Mouse (Mus musculus) CD4-positive, CD25-positive, alpha-beta regulatory T cell, adult 4 months (primary cell): Measurements from ENCODE around the gene Gas7. TPM values are rescaled to one million over a fixed set of nuclear protein-coding genes. Genes with fewer than 3 reads are reported as not detected.

Source experiments
- ATAC-seq: one replicate; pipeline ENCODE4 v1.8.0; 2017
- polyA plus RNA-seq, 2 experiments: library from polyadenylated mRNA; unstranded; fragments of 100-300 nt; shearing (Covaris generic); gene quantifications; one replicate each; pipeline ENCODE4 v1.2.1; 2017

Gene Gas7
- polyA plus RNA-seq, 2 experiments from 2014 or later, result 0.12 to 0.85 TPM

GRCm38 (mm10) chr11:67489647-67490175 is 34.5 kb downstream of the Gas7 start:
- ATAC-seq, result no peak

DNA sequence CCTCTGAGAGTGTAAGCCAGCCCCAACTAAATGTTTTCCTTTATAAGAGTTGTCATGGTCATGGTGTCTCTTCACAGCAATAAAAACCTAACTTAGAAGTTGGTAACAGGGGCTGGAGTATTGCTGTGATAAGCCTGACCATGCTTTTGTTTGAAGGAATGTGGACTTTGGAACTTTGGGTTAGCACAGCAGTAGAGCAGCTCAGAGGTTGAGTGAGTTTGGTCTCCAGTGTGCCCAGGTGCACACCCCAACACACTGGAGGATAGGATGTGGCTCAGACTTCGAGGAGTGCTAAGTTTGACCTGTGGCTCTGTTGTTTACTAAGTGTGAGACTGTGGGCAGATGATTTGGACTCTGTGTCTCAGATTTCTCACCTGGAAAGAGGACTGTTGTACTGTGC is 41.6 kb downstream of the Gas7 start:
- no peak for ATAC-seq

GRCm38 (mm10) chr11:67500115-67500514 is 44.9 kb downstream of the Gas7 start:
- ATAC-seq, result no peak

DNA sequence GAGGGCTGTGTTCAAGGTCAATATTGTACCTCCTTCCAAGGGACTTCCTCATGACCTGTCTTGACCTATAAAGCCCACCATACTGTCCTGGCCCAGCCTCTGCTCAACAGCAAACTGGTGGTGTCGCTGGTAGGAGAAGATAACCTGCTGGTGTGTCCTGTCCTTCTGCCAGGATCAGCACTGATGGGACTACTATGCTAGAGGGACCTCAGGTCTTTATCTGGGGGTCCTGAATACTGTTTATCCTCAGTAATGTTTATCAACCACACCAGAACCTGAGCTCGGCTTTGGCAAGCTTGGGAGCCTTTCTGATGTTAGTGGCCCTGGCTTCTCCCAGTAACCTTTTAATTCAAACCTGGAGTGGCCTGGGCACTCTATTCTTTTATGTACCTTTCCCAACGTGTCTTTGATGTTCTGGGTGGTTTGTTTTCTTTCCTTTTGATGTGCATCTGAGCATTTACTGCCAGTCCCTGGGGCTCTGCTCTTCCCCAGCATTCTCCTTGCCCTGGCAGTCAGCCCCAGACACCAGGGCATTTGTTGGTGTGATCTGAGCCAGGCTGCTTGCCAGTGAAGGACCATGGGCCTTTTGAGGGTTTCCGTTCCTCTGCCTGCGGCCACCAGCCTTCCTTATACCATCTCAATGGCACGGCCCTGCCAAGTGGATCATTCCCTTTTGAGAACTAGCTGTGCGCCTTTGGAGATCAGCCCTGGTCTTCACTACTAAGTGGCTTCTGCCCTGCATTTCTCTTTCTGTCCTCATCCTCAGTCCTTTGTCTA is 46.4 kb downstream of the Gas7 start:
- ATAC-seq, result no peak

GRCm38 (mm10) chr11:67509219-67509876 is 54.1 kb downstream of the Gas7 start:
- ATAC-seq, result no peak

DNA sequence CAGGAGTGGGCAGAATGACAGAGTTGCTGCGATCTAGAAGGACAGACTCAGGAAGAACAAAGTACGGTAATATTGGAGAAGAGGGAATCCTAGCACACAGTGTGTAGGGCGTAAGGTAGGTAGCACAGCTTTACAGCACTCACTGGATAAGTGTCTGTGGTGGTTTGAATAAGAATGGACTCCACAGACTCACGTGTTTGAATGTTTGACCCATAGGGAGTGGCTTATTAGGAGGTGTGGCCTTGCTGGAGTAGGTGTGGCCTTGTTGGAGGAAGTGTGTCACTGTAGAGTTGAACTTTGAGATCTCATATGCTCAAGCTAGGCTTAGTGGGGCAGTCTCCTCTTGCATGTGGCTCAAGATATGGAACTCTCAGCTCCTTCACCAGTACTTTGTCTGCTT is 55.6 kb downstream of the Gas7 start:
- no peak for ATAC-seq

DNA sequence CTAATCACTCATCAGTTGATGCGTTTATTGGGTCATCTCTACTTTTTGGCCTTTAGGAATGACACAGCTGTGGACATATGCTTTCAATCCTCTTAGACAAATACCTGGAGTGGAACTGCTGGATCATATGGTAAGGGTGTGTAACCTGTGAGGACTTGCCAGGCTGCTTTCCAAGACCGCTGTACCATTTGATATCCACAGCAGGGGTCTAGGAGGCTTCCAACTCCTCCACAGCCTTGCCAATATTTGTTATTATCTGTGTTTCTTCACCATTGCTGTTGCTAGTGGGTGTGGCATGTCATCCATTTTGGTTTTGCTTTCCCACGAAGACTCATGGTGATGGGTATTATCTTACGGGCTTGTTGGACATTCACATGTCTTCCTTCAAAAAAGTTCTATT is 57.8 kb downstream of the Gas7 start:
- ATAC-seq, result no peak

GRCm38 (mm10) chr11:67514401-67514800 is 59.2 kb downstream of the Gas7 start:
- no peak for ATAC-seq

DNA sequence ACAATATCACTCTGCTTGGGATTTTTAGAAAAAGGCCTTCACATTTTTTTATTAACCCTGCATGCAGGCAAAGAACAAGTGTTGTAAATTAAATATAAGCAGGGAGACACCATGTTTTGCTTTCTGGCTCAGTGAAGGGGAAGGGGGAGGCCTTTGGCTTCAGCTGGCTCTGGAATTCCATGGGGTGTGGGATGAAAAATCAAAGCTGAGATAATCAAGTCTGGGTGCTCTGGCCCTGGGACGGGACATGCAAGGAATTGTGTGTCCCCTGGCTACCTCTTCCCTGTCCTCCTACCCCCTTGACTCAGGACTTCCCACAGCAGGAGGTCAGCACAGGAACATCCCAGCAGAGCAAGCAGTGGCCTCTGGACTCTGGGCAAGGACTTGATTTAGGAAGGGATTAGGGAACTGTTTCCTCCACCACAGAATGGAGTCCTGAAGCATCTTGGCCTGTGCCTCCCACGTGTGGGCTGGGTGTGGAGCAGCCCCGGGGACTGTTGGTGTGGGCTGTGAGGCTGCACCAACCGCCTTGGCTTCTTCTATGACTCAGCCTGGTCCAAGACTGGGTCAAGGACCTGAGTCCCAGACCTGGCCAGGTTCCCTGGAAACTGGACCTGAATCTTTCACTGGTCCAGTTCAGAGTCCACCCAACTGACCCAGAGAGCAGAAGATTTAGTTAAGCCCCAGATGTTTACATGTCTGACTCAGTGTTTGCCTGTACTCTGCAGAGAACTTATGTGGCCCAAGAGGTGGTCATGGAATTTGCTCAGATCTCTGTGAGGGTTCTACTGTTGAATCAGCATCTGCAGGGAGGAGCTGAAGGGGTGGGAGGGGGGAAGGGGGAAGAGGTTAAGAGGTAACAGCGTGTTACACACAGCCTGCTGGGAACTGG is 60.0 kb downstream of the Gas7 start:
- ATAC-seq, result no peak

- ATAC-seq, result no peak
Measured at GRCm38 (mm10) chr11:67515912-67516305, 60.7 kb downstream of the Gas7 start.

DNA sequence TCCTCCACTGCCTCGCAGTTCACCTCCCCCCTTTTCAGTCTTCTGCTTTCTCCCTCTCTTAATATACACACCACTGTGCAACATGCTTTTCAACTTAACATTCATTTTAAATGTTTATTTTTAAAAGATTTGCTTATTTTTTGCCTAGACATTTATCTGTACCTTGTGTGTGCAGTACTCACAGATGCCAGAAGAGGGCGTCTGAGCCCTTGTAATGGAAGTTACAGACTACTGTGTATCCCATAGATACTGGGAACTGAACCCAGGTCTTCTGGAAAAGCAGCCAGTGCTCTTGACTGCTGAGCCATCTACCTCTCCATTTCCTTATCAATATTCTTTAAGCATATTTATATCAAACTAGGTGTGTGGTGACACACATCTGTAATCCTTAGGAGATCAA is 62.5 kb downstream of the Gas7 start:
- no peak for ATAC-seq

DNA sequence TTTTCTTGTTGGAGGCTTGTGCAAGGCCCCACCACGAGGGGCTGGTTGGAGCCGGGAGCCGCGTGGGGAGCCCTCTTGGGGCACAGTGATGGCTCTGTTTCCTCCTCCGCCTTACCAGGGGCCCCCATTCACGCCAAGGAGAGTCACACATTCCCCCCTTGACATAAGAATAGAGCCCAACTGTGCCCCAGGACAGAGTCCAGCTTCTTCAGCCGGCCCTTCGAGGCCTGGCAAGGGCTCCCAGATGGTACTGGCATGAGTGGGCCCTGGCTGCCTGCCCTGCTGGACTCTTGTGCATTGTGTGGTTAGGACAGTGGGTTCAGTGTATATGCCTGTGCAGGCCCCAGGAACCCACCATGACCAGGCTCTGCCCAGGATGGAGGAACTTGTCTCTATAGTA is 63.7 kb downstream of the Gas7 start:
- ATAC-seq, result no peak

DNA sequence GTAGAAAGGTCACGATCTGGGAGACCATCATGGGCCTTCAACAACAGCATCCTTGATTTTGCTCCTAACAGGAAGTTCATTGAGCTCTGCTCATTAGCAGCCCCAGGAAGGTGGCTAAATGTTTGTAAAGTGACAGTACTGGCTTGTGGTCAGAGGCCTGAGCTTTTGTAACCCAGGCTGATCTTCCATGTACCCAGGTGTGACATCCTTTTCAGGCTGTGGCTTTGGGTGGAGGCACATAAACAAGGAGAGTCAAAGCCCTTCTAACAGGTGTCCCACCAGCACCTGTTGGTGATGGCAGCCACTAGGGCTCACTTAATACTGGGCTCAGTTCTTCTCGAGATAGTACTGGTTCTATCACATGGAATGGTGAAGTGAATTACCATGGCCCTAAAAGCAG is 67.4 kb downstream of the Gas7 start:
- no peak for ATAC-seq

GRCm38 (mm10) chr11:67523806-67524205 is 68.6 kb downstream of the Gas7 start:
- no peak for ATAC-seq

DNA sequence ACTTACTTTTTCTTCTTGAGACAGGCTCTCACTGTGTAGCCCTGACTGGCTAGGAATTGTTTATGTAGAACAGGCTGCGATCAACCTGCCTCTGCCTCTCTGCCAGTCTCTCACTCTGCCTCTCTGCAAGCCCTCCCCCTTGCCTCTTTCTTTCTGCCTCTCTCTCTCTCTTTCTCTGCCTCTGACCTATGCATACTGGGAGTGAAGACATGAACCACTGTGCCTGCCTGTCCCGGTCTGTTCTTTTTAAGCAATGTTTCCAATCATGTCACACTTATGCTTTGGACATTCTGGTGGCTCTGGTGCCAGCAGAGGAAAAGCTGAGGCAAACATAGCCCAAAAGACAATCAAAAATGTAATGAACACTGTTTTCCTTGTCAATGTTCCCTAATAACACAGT is 69.5 kb downstream of the Gas7 start:
- no peak for ATAC-seq

- ATAC-seq, result no peak
Measured at GRCm38 (mm10) chr11:67525841-67526240, 70.6 kb downstream of the Gas7 start.

DNA sequence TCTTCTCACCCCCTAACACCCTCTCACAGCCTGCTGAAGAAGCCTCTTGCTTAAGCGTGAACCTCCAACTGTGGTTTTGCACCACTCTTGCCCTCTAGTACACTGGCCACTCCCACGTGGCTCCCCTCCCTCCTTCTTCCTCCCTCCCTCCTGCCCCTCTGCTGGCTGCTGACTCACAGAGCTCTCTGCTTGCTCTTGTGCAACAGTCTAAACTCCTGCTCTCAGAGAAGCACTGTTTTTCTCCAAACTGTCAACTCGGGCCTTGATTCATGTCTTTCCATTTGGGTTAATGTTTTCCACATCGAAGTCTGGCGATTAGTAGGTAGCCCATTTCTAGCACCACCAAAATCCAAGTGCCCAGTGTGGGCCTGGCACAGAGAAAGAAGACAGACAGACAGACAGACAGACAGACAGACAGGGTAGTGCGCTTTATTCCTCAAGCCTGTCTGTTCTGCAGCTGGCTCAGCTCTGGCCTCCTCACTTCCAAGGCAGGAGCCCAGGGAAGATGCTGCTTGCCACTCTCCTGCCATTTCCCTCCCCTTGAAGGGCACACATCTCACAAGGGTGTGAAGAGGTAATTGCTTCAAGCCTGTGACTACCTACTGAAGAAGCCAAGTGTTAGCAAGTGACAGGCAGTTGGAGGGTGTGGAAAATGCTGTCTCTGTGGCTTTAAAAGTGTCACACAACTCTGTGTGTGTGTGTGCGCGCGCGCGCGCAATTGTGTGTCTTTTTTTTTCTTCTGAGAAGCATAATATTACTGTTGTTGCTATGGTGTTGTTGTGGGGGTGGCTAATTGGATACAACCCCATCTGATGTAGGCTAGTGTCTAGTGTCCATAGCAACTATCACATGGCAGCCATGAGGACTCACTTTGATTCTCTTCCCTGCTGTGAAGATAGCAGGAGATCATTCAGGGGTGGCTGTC is 71.6 kb downstream of the Gas7 start:
- no peak for ATAC-seq

GRCm38 (mm10) chr11:67531286-67531685 is 76.0 kb downstream of the Gas7 start:
- ATAC-seq, result no peak

DNA sequence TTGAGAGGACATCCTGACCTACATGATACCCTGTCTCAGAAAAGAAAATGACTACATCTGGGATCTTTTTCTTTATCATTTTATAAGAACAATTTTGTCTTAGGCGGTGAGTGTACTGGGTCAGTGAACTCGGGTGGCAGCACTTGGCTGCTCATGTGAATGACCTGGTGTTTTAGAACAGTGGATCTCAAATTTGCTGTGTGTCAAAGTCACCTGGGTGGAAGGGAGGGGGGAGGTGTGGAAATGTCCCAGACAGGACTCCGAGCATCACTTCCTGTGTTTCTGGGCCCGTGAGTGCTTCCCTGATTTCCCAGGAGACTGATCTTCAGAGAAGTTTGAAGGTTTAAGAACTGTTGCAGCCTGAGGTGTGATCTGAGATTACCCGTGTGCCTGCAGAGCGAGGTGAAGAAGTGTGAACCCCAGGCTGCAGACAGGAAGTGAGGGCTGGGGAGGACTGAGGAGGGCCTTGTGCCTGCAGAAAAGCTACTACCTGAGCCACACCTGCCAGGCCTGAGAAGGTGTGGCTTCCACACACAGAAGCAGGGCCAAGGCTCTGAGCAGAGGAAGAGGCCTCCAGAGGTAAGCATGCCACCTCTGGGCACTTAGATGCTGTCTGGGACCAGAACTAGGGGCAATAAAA is 76.8 kb downstream of the Gas7 start:
- ATAC-seq, result no peak

DNA sequence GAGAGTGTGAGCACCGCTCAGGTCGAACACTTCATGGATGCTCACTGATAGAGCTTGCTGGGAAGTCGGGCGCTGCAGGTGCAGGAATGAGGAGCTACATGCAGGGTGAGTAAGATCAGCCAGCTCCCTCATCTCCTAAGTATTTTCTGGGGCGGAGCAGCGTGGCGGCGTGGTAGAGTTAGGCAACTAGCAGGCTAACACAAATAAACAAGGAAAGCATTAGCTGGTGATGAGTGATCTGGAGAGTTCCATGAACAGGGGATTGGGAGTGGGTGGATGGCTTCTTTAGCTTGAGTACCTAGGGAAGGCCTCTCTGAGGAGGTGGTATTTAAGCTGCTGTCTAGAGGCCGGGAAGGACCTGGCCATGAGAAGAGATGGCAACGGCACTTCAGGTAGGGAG is 77.5 kb downstream of the Gas7 start:
- no peak for ATAC-seq

- ATAC-seq, result no peak
Measured at GRCm38 (mm10) chr11:67533151-67533550, 77.9 kb downstream of the Gas7 start.

GRCm38 (mm10) chr11:67535703-67536102 is 80.5 kb downstream of the Gas7 start:
- no peak for ATAC-seq
